Mouse (Mus musculus): Measurements from ENCODE around the gene Pxdc1.

The Pxdc1 gene

DNA sequence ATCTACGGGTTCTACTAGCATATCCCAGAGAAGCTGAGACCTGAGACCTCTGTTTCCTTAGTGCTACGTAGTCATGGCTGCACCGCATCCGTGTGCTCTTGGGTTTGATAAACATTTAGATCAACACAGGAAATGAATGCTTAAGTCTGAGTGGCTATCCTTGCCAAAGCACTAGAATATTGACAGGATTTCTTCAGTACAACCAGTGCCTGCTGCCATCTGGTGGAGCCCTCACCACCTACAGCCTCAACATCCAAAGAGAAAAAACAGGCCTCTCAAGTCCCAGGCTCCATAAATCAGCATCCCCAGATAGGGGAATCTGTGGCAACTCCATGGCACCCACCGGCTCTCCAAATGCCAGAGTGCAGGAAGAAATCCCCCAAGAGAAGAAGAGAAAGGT lies 17.3 kb downstream of the Pxdc1 start:
- no peak for TF ChIP-seq GATA4 (IDR thresholded peaks at IDR 0.05; ENCODE audit: insufficient replicate concordance, low read length)

DNA sequence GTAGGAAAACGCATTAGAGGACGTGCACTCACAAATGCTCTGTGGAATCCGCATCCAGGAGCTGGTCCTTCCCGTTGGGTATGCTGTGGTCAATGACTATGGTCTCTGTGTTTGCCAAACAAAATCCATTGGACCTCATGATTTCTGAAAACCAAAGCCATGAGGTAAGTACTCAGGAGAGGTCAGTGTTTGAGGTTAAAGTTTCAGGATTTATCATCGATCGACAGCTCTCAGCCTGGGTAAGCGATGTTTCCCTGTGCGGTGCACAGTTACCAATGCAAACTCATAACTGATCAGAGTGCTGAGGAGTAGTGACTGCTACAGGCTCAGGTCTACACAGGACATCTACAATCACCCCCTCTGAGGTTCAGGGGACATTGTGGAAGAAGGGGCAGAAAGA lies 23.0 kb downstream of the Pxdc1 start:
- no peak for TF ChIP-seq GATA4 (IDR thresholded peaks at IDR 0.05; ENCODE audit: insufficient replicate concordance, low read length)

DNA sequence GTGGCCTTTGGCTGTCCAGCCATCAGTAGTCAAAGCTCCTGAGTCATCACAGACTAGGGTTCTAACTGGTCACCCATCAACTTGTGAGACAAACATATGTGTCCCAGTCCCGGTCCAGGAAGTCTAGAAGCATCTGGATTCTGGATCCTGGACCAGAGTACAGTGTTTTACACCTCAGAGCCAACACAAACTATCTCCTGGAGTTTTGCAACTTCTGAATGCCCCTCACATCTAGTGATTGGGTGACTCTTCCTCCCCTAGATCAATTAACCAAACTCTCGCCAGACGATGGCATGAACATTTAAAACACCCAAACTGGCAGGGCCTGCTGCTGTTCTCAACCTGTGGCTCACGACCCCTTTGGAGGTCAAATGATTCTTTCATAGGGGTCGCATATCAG lies 23.5 kb downstream of the Pxdc1 start:
- no peak for TF ChIP-seq GATA4 (IDR thresholded peaks at IDR 0.05; ENCODE audit: insufficient replicate concordance, low read length)

DNA sequence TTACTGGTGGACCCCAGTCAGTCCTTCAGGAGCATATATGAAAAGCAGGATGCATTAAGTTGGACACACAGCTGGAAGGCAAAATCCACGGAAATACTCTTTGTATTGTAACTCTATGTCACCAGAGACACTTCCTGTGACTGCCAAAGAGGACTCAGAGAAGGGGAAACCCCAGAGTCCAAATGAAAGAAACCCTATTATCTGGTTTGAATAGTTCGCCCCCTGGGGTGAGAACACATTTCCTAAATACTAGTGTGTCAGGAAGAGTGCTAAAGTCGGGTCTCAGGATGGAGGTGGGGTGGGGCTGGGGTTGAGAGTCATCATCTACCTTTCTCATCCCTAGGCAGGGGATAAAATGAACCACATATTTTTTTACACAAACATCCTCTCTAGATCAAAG lies 25.8 kb downstream of the Pxdc1 start:
- TF ChIP-seq GATA4 (IDR thresholded peaks at IDR 0.05; ENCODE audit: insufficient replicate concordance, low read length) = no peak

DNA sequence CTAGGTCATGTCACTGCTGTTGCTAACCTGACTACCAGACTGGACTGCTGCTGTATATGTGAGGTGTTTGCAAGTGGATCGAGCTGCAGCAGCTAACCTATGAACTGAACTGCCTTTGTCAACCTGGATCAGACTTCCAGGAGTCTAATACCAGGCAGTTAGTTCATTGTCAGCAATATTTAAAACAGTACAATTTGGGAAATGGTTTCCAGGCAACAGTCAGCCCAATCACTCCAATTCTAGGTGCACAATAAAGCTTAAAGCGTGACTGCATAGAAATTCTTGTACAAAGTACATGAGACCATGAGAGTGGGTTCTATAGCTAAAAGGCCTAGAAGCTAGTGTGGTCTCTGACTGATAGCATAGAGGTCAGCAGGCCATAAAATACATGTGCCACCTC lies 28.9 kb downstream of the Pxdc1 start:
- no peak for TF ChIP-seq GATA4 (IDR thresholded peaks at IDR 0.05; ENCODE audit: insufficient replicate concordance, low read length)

DNA sequence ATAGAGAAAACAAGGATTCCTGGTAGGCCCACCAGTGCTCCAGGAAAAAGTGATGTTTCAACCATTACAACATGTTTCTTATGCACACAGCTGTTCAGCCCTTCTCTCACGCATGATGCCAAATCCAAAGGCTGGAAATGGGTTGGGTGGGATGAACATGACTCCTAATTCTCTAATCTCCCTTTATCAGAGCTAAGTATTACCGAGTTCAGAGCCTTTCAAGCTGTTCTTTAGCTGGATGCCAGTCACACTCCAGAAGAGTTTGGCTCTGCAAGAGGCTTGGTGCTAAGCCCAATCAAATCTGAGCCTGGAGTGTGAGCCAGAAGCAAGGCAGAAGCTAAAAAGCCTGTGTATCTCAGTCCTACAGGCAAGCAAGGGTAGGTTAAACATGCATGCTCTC lies 40.9 kb downstream of the Pxdc1 start:
- no peak for TF ChIP-seq GATA4 (IDR thresholded peaks at IDR 0.05; ENCODE audit: insufficient replicate concordance, low read length)

DNA sequence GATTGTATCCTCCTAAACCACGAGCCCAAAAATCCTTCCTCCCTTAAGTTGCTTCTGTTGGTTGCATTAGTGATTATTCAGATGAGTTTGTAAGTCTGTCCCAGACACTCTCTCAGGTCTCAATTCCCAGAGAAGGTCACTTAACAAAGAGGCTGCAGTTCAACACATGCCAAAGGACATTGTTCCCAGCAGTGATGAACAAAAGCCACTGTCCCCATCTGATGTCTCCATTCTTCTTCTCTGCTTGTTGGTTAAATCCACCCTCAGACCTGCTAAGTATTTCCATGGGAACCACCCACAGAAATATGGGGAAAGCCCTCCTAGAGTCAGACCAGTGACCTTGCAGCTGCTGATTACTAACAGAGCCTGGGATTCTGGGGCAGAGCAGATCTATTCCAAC lies 43.6 kb downstream of the Pxdc1 start:
- no peak for TF ChIP-seq GATA4 (IDR thresholded peaks at IDR 0.05; ENCODE audit: insufficient replicate concordance, low read length)

DNA sequence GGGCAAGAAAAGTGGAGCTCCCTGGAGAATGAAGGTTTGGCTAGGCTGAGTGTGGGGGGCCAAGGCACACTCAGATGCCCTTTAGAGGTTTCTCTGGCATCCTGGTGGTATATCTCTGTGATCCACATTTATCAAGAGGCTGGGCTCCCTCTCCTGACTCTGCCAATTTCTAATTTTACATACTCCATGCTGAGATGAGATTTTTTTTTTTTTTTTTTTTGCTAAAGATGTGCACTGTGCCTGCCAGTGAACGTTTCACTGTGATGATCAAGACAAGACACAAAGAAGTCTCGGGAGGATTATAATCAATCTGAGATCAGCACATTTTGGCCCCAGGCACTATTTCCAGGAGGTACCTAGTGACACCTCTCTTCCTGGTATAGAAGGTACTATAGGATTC lies 46.2 kb downstream of the Pxdc1 start:
- TF ChIP-seq GATA4 (IDR thresholded peaks at IDR 0.05; ENCODE audit: insufficient replicate concordance, low read length) = no peak

DNA sequence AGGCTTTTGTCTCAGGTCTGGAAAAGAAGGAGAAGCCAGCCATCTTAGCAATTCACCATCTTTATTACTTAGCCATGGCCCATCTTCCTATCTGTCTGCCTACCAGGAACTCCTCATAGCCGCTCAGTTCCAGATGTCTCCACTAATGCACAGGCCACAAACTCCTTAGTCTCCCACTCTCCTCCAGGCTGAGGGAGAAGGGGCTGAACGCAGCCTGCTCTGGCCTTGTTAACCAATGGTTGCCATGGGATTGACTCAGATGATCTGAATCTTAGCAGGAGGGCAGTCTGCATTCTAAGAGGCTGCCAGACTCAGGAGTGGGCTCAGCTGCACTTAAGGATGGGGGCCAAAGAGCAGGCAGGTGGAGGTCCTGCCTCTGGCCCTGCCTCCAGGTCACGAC lies 47.4 kb downstream of the Pxdc1 start:
- no peak for TF ChIP-seq GATA4 (IDR thresholded peaks at IDR 0.05; ENCODE audit: insufficient replicate concordance, low read length)

DNA sequence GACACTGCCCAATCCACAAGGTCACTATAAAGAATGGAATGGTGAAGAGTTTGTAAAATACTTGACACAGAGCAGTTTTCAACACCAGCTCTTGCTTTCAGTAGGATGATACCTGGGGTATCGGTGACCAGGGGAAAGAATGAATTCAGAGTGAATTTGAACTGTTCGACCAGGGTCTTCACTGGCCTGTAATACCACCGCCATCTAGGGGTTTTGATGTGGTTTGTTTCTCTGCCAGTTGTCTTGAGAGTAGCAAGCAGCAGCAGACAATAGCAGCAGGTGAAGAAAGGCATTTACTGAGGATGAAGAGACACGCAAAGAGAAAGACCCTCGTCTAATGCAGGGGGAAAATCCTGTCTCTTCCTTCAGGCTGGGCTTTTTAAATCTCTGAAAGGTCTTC lies 48.1 kb downstream of the Pxdc1 start:
- TF ChIP-seq GATA4 (IDR thresholded peaks at IDR 0.05; ENCODE audit: insufficient replicate concordance, low read length) = no peak

DNA sequence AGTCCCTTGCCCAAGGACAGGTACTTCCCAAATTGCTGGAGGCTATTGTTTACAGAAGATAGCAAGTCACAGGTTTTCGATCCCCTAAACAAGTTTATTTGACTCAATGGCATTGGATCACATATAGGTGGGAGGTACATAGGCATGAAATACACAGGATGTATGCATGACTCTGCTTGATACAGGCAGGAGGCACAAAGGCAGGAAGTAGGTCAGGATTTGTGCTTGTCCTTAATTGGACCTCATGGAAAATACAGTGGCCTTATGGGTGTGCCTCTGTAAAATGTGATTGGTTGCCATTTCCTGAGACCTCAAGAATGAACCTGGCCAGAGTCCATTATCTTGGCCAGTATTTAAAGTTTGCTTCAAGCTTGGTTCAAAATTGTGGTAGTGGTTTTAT lies 48.9 kb downstream of the Pxdc1 start:
- no peak for TF ChIP-seq GATA4 (IDR thresholded peaks at IDR 0.05; ENCODE audit: insufficient replicate concordance, low read length)

DNA sequence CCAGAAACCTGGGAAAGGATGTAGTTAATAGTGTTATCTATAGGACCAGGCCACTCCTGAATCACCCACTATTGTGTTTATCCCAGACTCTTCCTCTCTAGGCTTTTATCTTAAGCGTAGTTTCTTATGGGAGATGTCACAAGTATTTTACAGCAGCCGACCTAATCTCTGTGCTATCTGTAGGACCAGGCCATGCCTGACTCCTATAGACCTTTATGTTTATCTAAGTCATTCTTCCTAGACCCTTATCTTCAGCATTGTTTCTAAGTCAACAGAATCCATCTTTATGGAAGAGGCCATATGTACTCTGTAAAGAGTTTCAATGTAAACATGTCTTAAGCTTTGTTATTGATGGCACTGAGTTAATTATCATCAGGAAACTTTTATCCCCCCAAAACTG lies 50.5 kb downstream of the Pxdc1 start:
- TF ChIP-seq GATA4 (IDR thresholded peaks at IDR 0.05; ENCODE audit: insufficient replicate concordance, low read length) = no peak

DNA sequence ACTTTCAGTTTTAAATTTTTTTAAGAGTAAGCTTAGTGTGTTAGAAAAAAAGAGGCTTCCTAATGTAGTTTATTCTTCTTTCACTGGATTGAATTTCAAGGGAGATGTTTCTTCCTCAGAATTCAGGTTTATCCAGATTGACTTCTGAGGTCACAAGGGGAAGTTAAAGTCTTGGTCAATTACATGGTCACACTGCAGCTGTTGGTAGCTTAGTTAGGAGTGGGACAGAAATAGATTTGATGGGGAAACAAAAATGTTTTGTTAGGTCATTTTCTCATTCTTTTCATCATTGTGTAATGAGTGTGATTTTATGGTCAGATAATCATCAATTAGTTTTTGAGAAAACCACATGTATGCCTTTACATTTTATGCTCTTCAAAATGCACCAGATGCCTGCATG lies 56.5 kb downstream of the Pxdc1 start:
- no peak for TF ChIP-seq GATA4 (IDR thresholded peaks at IDR 0.05; ENCODE audit: insufficient replicate concordance, low read length)
